Mouse (Mus musculus): Measurements from ENCODE around the gene Naif1. TPM values are rescaled to one million over a fixed set of nuclear protein-coding genes. Genes with fewer than 3 reads are reported as not detected.

The Naif1 gene
- polyA plus RNA-seq, 1 experiment from 2014 or later = 5.1 TPM

GRCm38 (mm10) chr2:32424796-32425195 is 25.5 kb upstream of the Naif1 start:
- H3K9ac ChIP-seq (ENCODE audit: low read length) = no peak overlapping the region; the same call in 1 of the 2 replicates
- ATAC-seq (replicated peaks; ENCODE audit: extremely low read depth, insufficient read depth, low FRiP score) = no peak
- H3K4me1 ChIP-seq (ENCODE audit: control insufficient read depth, insufficient read depth, low read length) = peaks cover 38% of the 10 kb centered on the region
- no peak overlapping the region for H3K4me2 ChIP-seq (ENCODE audit: low read depth, low read length)
- peak overlapping the region; percentile 89 for H3K27ac ChIP-seq (ENCODE audit: low read length)
- 44% methylated on average over 3 of the region's 3 CpGs for WGBS
- no peak overlapping the region for H3K4me3 ChIP-seq (ENCODE audit: low read length)
- H3K9me3 ChIP-seq (replicated peaks; ENCODE audit: control insufficient read depth, low read length) = no peaks in the 10 kb centered on the region
- no peaks in the 10 kb centered on the region for H3K27me3 ChIP-seq (ENCODE audit: control insufficient read depth, insufficient read depth, low read length)
- peaks cover 8% of the 10 kb centered on the region; the same call in 1 of the 2 replicates for H3K36me3 ChIP-seq (ENCODE audit: control insufficient read depth, insufficient read depth)

- WGBS = 53% methylated on average over 5 of the region's 5 CpGs
- Histone ChIP-seq H3K9me3 (replicated peaks; ENCODE audit: control insufficient read depth, low read length) (no peaks in the 10 kb centered on the region), H3K36me3 (ENCODE audit: control insufficient read depth, insufficient read depth) (peaks cover 1% of the 10 kb centered on the region; the same call in 1 of the 2 replicates), H3K27ac (ENCODE audit: low read length) (no peak overlapping the region), H3K4me1 (ENCODE audit: control insufficient read depth, insufficient read depth, low read length) (peaks cover 41% of the 10 kb centered on the region), H3K4me2 (ENCODE audit: low read depth, low read length) (no peak overlapping the region), H3K9ac (ENCODE audit: low read length) (no peak overlapping the region), H3K4me3 (ENCODE audit: low read length) (no peak overlapping the region), H3K27me3 (ENCODE audit: control insufficient read depth, insufficient read depth, low read length) (no peaks in the 10 kb centered on the region)
- no peak for ATAC-seq (replicated peaks; ENCODE audit: extremely low read depth, insufficient read depth, low FRiP score)
Observed at GRCm38 (mm10) chr2:32425568-32425967, 24.7 kb upstream of the Naif1 start.

- 93% methylated on average over 1 of the region's 1 CpGs for WGBS
- no peak for ATAC-seq (replicated peaks; ENCODE audit: extremely low read depth, insufficient read depth, low FRiP score)
- H3K4me3 ChIP-seq (ENCODE audit: low read length) = no peak overlapping the region
- H3K9ac ChIP-seq (ENCODE audit: low read length) = no peak overlapping the region
- no peaks in the 10 kb centered on the region for H3K27me3 ChIP-seq (ENCODE audit: control insufficient read depth, insufficient read depth, low read length)
- H3K9me3 ChIP-seq (replicated peaks; ENCODE audit: control insufficient read depth, low read length) = no peaks in the 10 kb centered on the region
- no peaks in the 10 kb centered on the region for H3K36me3 ChIP-seq (ENCODE audit: control insufficient read depth, insufficient read depth)
- no peak overlapping the region for H3K4me2 ChIP-seq (ENCODE audit: low read depth, low read length)
- H3K4me1 ChIP-seq (ENCODE audit: control insufficient read depth, insufficient read depth, low read length) = peaks cover 43% of the 10 kb centered on the region
- H3K27ac ChIP-seq (ENCODE audit: low read length) = no peak overlapping the region
Observed at GRCm38 (mm10) chr2:32426141-32426540, 24.1 kb upstream of the Naif1 start.

- Histone ChIP-seq H3K27ac (ENCODE audit: low read length) (no peak overlapping the region), H3K4me2 (ENCODE audit: low read depth, low read length) (no peak overlapping the region), H3K27me3 (ENCODE audit: control insufficient read depth, insufficient read depth, low read length) (no peaks in the 10 kb centered on the region), H3K36me3 (ENCODE audit: control insufficient read depth, insufficient read depth) (no peaks in the 10 kb centered on the region), H3K9ac (ENCODE audit: low read length) (no peak overlapping the region), H3K4me1 (ENCODE audit: control insufficient read depth, insufficient read depth, low read length) (peaks cover 42% of the 10 kb centered on the region), H3K9me3 (replicated peaks; ENCODE audit: control insufficient read depth, low read length) (no peaks in the 10 kb centered on the region), H3K4me3 (ENCODE audit: low read length) (no peak overlapping the region)
- WGBS = 80% methylated on average over 5 of the region's 5 CpGs
- ATAC-seq (replicated peaks; ENCODE audit: extremely low read depth, insufficient read depth, low FRiP score) = no peak
Observed at GRCm38 (mm10) chr2:32427720-32428119, 22.5 kb upstream of the Naif1 start.

GRCm38 (mm10) chr2:32428262-32428722 is 22.0 kb upstream of the Naif1 start:
- no peak for ATAC-seq (replicated peaks; ENCODE audit: extremely low read depth, insufficient read depth, low FRiP score)
- Histone ChIP-seq H3K4me3 (ENCODE audit: low read length) (no peak overlapping the region), H3K27ac (ENCODE audit: low read length) (peak overlapping the region; percentile 49), H3K4me2 (ENCODE audit: low read depth, low read length) (peak overlapping the region; percentile 10; the same call in 1 of the 2 replicates), H3K27me3 (ENCODE audit: control insufficient read depth, insufficient read depth, low read length) (no peaks in the 10 kb centered on the region), H3K9ac (ENCODE audit: low read length) (no peak overlapping the region), H3K36me3 (ENCODE audit: control insufficient read depth, insufficient read depth) (no peaks in the 10 kb centered on the region), H3K9me3 (replicated peaks; ENCODE audit: control insufficient read depth, low read length) (no peaks in the 10 kb centered on the region), H3K4me1 (ENCODE audit: control insufficient read depth, insufficient read depth, low read length) (peaks cover 36% of the 10 kb centered on the region)
- WGBS = 57% methylated on average over 8 of the region's 8 CpGs

GRCm38 (mm10) chr2:32429215-32429891 is 20.9 kb upstream of the Naif1 start:
- no peaks in the 10 kb centered on the region for H3K36me3 ChIP-seq (ENCODE audit: control insufficient read depth, insufficient read depth)
- peaks cover 28% of the 10 kb centered on the region for H3K4me1 ChIP-seq (ENCODE audit: control insufficient read depth, insufficient read depth, low read length)
- H3K9me3 ChIP-seq (replicated peaks; ENCODE audit: control insufficient read depth, low read length) = no peaks in the 10 kb centered on the region
- ATAC-seq (replicated peaks; ENCODE audit: extremely low read depth, insufficient read depth, low FRiP score) = no peak
- WGBS = 71% methylated on average over 4 of the region's 4 CpGs
- H3K9ac ChIP-seq (ENCODE audit: low read length) = no peak overlapping the region
- peak overlapping the region; percentile 49 for H3K27ac ChIP-seq (ENCODE audit: low read length)
- H3K4me3 ChIP-seq (ENCODE audit: low read length) = no peak overlapping the region
- no peaks in the 10 kb centered on the region for H3K27me3 ChIP-seq (ENCODE audit: control insufficient read depth, insufficient read depth, low read length)
- no peak overlapping the region for H3K4me2 ChIP-seq (ENCODE audit: low read depth, low read length)

- Histone ChIP-seq H3K4me2 (ENCODE audit: low read depth, low read length) (peak overlapping the region; percentile 70), H3K36me3 (ENCODE audit: control insufficient read depth, insufficient read depth) (no peaks in the 10 kb centered on the region), H3K27ac (ENCODE audit: low read length) (peak overlapping the region; percentile 64), H3K27me3 (ENCODE audit: control insufficient read depth, insufficient read depth, low read length) (no peaks in the 10 kb centered on the region), H3K9me3 (replicated peaks; ENCODE audit: control insufficient read depth, low read length) (no peaks in the 10 kb centered on the region), H3K4me3 (ENCODE audit: low read length) (peak overlapping the region; percentile 49), H3K9ac (ENCODE audit: low read length) (peak overlapping the region; percentile 65), H3K4me1 (ENCODE audit: control insufficient read depth, insufficient read depth, low read length) (peaks cover 21% of the 10 kb centered on the region)
- 10% methylated on average over 18 of the region's 18 CpGs for WGBS
- ATAC-seq (replicated peaks; ENCODE audit: extremely low read depth, insufficient read depth, low FRiP score) = peak; percentile 87
Observed at GRCm38 (mm10) chr2:32430701-32431676, 19.3 kb upstream of the Naif1 start.

GRCm38 (mm10) chr2:32436686-32437372 is 13.4 kb upstream of the Naif1 start:
- no peak overlapping the region for H3K4me3 ChIP-seq (ENCODE audit: low read length)
- no peaks in the 10 kb centered on the region for H3K9me3 ChIP-seq (replicated peaks; ENCODE audit: control insufficient read depth, low read length)
- peaks cover 13% of the 10 kb centered on the region for H3K4me1 ChIP-seq (ENCODE audit: control insufficient read depth, insufficient read depth, low read length)
- 55% methylated on average over 3 of the region's 3 CpGs for WGBS
- H3K4me2 ChIP-seq (ENCODE audit: low read depth, low read length) = no peak overlapping the region
- H3K36me3 ChIP-seq (ENCODE audit: control insufficient read depth, insufficient read depth) = no peaks in the 10 kb centered on the region
- H3K27me3 ChIP-seq (ENCODE audit: control insufficient read depth, insufficient read depth, low read length) = no peaks in the 10 kb centered on the region
- no peak overlapping the region for H3K9ac ChIP-seq (ENCODE audit: low read length)
- ATAC-seq (replicated peaks; ENCODE audit: extremely low read depth, insufficient read depth, low FRiP score) = peak; percentile 81
- peak overlapping the region; percentile 82 for H3K27ac ChIP-seq (ENCODE audit: low read length)

Data from heart, embryonic 16.5 days (tissue).